1 mouse cellular context compared by ENCODE assay signal in the genomic region with DNA sequence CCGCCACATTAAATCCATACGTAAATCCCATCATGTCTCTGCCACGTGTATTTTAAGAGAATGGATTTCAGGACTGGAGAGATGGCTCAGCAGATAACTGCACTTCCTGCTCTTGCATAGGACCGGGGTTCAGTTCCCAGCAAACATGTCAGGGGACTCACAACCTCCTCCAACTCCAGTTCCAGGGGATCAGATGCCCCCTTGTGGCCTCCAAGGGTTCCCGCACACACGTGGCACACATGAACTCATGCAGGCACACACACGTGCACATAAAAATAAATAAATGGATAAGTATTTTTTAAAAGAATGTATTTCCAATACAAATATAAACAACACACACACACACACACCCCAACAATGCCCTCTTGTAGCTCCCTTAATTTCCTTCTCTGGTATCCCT.
TF ChIP-seq lines count a peak whose summit lies in the region.

No protein-coding gene starts in this region.

TF ChIP-seq in MEL, 35 proteins besides CTCF, POLR2A, EP300 and RAD21 (continued from another document):
- no peak for TF ChIP-seq UBTF (IDR thresholded peaks at IDR 0.05; ENCODE audit: borderline replicate concordance, insufficient read depth, low read depth, low read length)
- TF ChIP-seq RCOR1 (IDR thresholded peaks at IDR 0.05; ENCODE audit: low read depth, low read length) = no peak
